Mouse (Mus musculus) layer of hippocampus, postnatal 36 days (tissue): Measurements from ENCODE around the gene A030003K21Rik. TPM values are rescaled to one million over a fixed set of nuclear protein-coding genes. Genes with fewer than 3 reads are reported as not detected.
"Not testable (repeated sequence)": the region's sequence is repeated elsewhere in the genome, so short reads cannot be mapped to it uniquely, and the experiment has no call there.

Source experiments
- DNase-seq, 2 experiments: peaks; one replicate each; pipeline ENCODE4 v3.0.0; 2022
- total RNA-seq, 2 experiments: library from RNA; stranded (reverse); gene quantifications; 2 replicates each; pipeline ENCODE4 v1.2.3; 2021

Gene A030003K21Rik
- total RNA-seq, result not detected

DNA sequence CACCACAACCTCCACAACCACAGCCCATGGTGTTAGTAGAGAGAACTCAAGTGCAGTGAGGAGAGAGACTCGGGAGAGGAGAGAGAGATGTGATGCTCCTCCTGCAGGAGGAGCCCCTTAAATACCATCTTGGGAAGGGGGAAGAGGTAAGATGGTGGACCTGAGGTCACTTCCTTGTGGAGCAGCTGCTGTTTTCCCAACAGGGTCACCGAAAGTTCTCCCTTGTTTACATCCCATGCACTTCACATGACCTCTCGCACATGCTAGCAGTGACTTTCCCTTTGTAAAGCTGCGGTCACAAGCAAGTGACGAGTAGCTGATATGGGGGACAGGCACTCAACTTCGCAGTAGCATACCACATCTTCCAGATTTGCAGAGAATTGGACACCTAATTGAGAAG lies at the start of gene A030003K21Rik:
A030003K21Rik (minus strand) TSS at position 94 of the 400 bp plus-strand sequence.
- DNase-seq, result not testable (repeated sequence)

DNA sequence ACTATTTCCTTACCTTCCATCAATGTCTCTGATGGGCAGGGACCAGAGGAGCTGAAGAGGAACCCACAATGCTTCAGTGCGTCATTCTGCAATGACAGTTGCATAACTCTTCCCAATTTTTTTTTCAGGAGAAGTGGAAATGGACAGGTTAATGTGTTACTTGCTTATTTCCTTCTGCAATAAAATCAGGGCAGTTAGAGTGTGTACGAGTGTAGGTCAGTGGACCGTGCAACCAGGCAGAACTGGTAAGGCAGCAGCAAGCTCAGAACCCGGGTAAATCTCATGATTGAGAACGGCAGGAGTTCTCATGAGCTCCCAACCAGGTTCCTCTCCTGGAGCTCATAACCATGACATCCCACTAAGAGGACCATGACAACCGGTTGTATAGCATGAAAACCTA lies 48.9 kb upstream of the A030003K21Rik start:
- DNase-seq, result no peak

DNA sequence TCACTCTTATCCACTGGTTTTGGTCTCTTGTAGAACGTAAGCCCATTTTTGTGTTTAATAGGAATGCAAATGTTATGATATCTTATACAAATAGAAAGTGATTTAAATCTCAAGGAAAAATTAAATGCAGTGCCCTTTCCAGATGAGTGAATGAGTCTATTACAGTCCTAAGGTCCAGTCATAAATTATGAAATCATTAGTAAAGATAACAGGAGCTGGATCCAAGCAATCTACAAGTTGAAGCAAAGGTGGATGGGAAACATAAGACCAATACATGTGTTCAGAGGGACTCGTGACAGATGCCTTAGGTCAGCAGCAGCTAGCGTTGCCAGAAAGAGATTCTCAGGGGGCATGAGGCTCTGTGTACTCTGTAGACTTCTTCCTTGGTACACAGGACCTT lies 48.4 kb upstream of the A030003K21Rik start:
- no peak for DNase-seq

DNA sequence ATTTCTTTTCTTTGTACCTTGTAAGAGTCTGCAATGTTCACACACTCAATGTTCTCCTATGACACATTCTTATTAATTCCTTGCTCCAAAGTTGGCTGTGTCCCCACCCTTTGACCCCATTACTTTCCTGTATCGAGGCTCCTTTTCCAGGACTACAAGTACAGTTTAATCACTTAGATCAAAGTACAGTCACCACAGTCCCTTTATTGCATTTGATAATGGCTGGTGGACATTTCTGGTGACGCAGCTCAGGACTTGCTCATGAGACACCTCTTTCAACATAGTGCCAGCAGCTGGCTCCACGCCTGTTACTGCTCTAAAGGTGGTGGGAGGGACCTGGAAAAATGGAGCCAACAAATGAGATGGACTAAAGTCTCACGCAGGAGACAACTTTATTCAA lies 47.9 kb upstream of the A030003K21Rik start:
- no peak for DNase-seq

GRCm38 (mm10) chr1:82987530-82988198 lies 44.5 kb upstream of the A030003K21Rik start:
- DNase-seq, result peak in 1 of 2 experiments; percentile 24

DNA sequence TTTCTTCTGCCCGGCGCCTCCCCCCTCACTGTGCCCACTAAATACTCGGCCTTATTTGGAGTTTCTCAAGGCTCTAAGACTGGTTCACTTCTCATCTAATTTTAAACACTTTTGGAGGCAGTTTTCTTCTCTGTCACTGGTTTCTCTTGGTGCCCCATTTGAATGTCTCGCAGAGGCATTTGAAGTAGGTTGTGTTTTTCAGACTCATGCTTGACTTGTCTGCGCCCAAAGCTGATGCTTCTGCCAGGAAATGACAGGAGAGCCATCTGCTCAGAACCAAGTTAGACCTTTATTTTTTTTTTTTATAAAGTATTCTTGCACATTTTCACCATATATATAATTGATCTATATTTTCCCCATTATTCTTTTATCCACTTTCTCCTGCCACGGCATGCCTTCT lies 43.5 kb upstream of the A030003K21Rik start:
- DNase-seq, result no peak

DNA sequence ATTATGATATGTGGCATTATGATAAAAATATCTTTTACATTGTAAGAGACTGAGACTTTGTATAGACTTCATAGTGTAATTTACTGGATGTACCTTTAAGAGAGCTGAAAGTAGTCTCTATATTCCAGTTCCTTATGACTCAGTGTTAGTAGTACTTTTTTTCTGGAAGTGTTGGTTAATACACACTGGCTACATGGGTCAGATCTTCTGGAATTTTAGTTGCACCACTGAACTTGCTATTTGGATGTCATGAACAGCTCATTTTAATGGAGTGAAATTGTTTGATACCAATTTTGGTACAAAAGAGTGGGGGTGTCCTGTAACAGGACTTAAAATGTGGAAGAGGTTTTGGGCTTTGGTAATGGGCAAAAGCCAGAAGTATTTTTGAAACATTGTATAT lies 34.7 kb upstream of the A030003K21Rik start:
- DNase-seq, result no peak

DNA sequence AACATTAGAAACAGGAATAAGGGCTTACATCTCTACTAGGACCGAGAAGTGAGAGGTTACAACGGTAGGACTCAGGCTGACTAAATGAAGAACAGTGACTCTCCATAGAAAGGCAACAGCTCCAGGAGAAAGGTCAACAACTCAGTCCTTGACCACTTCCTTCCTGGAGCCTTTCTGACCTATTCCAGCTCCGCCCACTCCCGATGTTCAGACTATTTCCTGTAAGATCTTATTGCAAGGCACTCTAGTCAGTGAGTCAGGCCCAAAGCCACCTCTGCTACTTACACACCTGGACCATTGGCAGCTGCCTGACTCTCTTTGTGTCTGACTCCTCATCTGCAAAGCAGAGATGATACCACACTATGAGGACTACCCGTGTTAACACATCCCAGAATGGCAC lies 32.6 kb upstream of the A030003K21Rik start:
- DNase-seq, result no peak

DNA sequence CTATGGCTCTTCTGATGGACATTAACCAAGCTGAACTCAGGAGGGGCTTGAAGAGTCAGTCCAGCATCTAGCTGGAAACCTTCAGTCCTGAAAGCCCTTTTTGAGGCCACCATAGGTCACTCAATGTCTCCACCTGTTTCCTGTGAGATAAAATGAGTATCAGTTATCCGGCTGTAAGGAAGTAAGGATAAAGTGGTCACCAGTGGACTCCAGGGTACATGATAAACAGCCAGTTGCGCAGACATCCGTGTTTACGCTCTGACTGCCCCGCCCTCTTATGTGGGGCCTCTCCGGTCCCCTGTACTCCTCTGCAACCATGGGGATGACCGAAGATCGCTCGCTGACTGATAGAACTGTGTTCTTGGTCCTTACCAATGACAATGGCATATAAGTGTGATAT lies 31.2 kb upstream of the A030003K21Rik start:
- DNase-seq, result no peak

- DNase-seq, result no peak
Measured at GRCm38 (mm10) chr1:82973901-82974300, 30.7 kb upstream of the A030003K21Rik start.

DNA sequence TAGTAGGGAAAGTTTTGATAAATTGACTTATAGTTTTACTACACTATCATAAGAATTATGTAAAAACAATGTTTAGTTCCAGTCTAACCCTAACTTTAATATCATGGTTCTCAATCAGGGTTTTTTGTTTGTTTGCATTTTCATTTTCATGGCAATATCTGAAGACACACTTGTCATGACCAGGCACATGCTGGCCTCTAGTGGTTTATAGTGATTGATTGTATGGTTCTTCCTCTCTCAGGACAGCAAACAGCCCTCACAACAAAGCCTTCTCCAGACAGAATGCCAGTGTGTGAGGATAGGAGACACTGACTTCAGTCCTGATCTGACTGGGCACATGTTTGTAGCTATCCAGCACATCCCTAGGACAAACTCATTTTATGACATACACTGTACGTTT lies 30.1 kb upstream of the A030003K21Rik start:
- no peak for DNase-seq

GRCm38 (mm10) chr1:82972046-82972445 lies 28.9 kb upstream of the A030003K21Rik start:
- DNase-seq, result no peak

GRCm38 (mm10) chr1:82966413-82966812 lies 23.2 kb upstream of the A030003K21Rik start:
- DNase-seq, result no peak

GRCm38 (mm10) chr1:82959870-82960385 lies 16.7 kb upstream of the A030003K21Rik start, which contains the start of gene Gm47955:
Gene Gm47955 (plus strand): TSS chr1:82960286.
- DNase-seq, result no peak

DNA sequence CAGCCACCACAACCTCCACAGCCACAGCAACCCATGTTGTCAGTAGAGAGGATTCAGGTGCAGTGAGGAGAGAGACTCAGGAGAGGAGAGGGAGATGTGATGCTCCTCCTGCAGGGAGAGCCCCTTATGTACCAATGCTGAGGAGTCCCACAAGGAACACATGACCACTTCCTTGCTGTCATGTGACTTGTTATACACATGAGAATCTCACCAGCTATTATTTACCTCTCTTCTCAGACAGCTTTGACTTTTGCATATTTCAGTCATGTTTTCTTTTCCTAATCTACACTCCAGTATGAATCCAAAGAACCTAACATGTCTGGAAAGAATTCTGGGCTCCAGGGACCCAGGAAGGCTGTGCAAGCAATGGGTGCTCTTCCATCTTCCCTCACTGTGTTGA lies 12.7 kb upstream of the A030003K21Rik start, which contains the start of gene Gm7544:
Gm7544 (minus strand) TSS at position 101 of the 400 bp plus-strand sequence.
- DNase-seq, result not testable (repeated sequence)

DNA sequence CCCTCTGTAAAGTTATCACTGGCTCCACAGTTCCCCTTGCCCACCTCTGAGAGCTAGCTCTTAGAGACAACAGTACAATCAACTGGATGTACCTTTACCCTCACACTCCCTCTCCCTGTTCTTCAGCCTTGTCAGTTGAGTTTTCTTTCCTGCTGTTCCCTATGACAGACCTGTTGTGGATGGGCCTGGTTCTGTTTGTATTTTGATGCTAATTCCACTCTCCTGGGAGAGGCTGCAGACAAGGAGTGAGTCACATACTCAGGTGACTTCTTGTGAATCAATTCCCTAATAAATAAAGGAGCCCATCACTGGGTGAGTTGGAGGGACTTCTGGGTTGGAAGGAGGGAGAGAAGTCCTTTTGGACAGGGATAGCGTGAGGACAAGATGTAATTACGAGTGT lies 5.4 kb upstream of the A030003K21Rik start:
- no peak for DNase-seq

DNA sequence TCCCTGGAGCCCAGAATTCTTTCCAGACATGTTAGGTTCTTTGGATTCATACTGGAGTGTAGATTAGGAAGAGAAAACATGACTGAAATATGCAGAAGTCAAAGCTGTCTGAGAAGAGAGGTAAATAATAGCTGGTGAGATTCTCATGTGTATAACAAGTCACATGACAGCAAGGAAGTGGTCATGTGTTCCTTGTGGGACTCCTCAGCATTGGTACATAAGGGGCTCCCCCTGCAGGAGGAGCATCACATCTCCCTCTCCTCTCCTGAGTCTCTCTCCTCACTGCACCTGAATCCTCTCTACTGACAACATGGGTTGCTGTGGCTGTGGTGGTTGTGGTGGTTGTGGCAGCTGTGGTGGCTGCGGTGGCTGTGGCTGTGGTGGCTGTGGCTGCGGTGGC lies 2.8 kb upstream of the A030003K21Rik start:
- DNase-seq, result not testable (repeated sequence)

DNA sequence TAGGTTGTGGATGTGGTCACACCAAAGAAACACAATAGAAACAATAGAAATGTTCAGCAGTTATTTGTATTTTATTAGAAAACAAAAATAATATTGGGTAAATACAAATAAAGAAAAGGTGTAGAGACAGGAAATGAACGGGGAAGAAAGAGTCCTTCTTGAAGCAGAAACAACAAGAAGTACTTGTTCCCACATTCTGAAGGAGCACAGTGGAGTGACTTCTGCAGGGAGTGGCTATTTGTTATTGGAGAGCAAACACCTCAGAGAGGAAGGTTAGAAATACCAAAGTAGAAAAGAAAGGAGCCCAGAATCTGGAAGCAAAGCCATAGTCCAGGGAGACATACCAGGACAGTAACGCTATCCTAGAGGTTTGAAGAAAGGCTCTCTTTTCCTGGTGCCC lies 683 bp downstream of the A030003K21Rik start:
- not testable (repeated sequence) for DNase-seq

- no peak for DNase-seq
Measured at GRCm38 (mm10) chr1:82938666-82939065, 4.5 kb downstream of the A030003K21Rik start.

DNA sequence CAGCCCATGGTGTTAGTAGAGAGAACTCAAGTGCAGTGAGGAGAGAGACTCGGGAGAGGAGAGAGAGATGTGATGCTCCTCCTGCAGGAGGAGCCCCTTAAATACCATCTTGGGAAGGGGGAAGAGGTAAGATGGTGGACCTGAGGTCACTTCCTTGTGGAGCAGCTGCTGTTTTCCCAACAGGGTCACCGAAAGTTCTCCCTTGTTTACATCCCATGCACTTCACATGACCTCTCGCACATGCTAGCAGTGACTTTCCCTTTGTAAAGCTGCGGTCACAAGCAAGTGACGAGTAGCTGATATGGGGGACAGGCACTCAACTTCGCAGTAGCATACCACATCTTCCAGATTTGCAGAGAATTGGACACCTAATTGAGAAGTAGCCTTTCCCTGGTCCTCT lies 11.9 kb downstream of the A030003K21Rik start, which contains the start of gene Gm6217:
Gm6217 (minus strand) TSS at position 74 of the 400 bp plus-strand sequence.
- not testable (repeated sequence) for DNase-seq

- DNase-seq, result not testable (repeated sequence)
Measured at GRCm38 (mm10) chr1:82930558-82930957, 12.6 kb downstream of the A030003K21Rik start.

- DNase-seq, result no peak
Measured at GRCm38 (mm10) chr1:82924650-82925049, 18.5 kb downstream of the A030003K21Rik start, which contains the start of gene A030014E15Rik. Gene A030014E15Rik (plus strand): TSS chr1:82924917.

- not testable (repeated sequence) for DNase-seq
Measured at GRCm38 (mm10) chr1:82913434-82913833, 29.8 kb downstream of the A030003K21Rik start.

DNA sequence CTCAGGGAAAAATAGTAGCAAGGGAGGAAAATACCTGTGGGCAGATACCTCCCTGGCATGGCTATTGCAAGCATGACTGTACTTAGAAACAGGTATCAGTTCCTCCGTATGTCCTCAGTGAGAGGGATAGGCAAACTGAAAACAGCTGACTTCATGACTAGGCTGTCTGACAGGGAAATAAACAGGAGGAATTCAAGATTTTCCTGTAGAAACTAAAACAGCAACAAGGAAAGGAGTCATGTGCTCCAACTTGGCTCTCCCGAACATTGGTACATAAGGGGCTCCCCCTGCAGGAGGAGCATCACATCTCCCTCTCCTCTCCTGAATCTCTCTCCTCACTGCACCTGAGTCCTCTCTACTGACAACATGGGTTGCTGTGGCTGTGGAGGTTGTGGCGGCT lies 30.2 kb downstream of the A030003K21Rik start, which contains the start of gene A030005L19Rik:
A030005L19Rik (plus strand) TSS at position 301 of the 400 bp plus-strand sequence.
- no peak for DNase-seq
